Mouse (Mus musculus): ENCODE data around the gene Cd151.

The Cd151 gene

GRCm38 (mm10) chr7:141467230-141468030, at the start of gene Cd151:
Gene Cd151 (plus strand): TSS chr7:141467392.
- DNase-seq (ENCODE audit: low read depth): peak; percentile 94

DNA sequence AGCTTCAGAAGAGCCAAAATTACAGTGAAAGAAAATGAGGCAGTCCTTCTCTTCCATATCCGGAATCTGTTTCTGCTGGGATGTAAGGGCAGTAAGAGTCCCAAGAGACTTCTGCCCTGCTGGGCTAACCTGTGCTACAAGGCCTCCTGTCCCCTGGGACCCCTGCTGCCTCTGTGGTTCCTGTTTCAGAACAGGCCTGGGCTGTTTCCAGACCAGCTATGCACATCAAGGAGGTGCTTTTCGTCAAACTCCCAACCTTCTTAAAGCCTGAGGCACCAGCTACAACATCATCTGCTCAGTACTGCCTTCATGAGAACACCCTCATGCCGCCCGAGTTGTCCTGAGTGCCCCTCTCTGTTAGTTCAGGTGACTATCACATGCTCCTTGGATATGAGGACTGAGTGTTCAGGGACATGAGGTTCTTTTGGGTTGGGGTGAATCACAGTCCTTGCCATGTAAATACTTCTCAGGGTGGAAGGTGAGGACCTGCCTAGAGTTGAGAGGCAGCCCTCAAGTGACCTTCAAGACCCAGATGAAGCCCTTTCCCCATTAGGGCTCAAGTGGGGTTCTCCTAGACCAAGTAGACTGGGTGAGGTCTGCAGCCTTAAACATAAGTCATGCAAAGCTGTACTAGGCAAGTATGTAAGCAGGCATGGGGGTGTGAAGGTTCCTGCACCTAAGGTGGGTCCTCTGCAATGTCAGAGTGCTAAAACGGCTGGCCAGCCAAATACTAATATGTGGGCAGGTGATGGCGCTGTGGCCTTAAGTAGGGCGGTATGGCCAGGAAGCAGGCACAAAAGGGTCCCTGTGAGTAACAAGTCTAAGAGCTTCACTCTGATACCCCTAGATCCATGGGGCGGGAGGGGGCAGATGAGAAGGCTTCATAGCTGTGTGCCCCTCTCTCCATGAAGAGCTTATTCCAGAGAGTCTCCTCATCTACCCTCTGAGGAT, 49.2 kb upstream of the Cd151 start:
- no peak for DNase-seq (ENCODE audit: low read depth)

DNA sequence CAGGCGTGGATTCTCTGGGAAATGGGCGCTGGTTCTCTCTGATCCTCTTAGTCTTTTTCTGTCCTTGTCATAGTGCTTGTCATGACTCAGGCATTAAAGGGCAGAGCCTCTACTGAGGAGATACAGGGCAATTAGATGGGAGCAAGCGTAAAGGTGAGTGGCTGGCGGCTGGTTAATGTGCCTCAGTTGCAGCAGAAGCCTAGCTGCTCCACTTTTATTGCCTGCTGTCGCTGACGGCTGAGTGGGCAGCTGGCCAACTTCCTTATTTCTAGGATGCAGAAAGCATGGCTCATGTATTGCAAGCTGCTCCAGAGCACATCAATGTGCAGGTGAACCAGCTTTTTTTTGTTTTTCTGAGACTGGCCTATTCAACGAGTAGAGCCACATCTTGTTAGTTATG, 48.2 kb upstream of the Cd151 start:
- peak; percentile 33 for DNase-seq (ENCODE audit: low read depth)

DNA sequence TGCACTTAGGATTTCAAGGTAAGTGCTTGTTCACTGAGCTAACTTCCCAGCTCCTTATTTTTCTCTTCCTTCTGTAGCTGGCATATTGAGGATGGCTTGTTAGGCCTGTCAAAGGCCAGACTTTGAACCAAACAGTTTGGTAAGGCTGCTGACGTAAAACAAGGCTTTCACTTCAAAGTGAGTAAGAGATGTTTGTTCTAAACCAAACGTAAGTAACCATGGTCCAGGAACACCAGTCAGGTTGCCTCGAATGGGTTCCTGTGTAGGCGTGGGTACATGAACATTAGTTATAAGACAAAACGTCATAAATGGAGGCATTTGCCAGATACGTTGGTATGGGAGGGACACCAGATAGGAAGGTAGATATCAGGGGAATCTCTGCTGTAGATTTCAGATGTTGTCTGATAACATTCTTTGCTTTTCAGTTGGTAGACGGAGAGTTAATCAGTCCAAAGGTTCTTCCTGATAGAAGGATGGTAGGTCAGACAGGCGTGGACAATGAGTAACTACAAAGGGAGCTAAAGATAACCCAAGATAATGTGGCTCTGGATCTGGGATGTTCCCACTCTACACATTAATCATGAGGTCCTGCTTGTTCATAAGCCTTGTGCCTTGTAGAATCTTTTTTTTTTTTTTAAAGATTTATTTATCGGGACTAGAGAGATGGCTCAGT, 47.0 kb upstream of the Cd151 start:
- DNase-seq (ENCODE audit: low read depth): no peak

DNA sequence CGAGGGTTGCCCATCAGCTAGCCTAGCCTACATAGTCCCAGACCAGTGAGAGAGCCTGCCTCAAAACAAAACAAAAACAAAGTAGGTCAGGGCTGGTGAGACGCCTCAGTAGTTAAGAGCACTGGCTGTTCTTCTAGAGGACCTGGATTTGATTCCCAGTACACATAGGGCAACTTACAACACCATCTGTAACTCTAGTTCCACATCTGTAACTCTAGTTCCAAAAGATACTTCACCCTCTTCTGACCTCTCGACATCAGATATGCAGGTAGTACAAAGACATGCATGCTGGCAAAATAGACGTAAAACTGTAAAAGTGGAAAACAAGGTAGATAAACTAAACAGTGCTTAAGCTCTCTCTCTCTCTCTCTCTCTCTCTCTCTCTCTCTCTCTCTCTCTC, 43.4 kb upstream of the Cd151 start:
- DNase-seq (ENCODE audit: low read depth): no peak

DNA sequence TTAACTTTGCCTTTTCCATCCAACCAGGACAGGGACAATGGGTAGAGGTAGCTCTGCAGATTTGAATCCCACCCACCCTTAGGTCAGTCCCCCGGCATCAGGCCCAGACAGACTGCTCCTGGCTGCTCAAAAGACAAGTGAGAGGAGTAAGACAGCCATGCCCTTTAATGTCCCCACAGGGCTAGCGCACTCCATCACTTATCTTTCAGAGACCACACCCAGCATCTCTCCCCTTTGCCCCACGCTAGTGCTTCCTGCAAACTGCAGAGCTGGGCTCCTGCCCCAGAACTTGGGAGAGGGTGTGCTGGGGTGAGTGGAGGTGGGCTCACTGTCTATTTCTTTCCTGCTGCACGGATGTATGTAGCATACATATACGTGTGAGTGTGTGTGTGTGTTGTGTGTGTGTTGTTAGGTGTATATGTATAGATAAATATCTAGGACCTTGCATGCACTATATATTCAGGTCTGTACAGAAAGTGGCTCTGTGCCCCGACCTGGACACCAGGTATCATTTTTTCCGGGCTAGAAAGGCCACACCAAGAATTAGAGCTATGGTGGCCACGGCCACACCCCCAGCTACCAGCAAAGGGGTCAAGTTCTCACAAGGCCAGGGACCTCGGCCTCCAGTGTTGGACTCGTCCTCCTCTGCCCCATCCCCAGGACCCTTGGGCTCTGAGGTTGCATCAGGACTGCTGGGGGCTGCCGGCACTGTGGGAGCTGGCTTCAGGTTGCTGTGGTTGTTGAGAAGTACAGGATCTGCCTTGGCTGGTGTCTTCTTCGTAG, 40.1 kb upstream of the Cd151 start:
- no peak for DNase-seq (ENCODE audit: low read depth)

- DNase-seq (ENCODE audit: low read depth): no peak
Measured at GRCm38 (mm10) chr7:141428701-141429100, 38.5 kb upstream of the Cd151 start.

GRCm38 (mm10) chr7:141429310-141429709, 37.9 kb upstream of the Cd151 start, which contains the start of gene Cend1:
Gene Cend1 (minus strand): TSS chr7:141429491.
- DNase-seq (ENCODE audit: low read depth): no peak

DNA sequence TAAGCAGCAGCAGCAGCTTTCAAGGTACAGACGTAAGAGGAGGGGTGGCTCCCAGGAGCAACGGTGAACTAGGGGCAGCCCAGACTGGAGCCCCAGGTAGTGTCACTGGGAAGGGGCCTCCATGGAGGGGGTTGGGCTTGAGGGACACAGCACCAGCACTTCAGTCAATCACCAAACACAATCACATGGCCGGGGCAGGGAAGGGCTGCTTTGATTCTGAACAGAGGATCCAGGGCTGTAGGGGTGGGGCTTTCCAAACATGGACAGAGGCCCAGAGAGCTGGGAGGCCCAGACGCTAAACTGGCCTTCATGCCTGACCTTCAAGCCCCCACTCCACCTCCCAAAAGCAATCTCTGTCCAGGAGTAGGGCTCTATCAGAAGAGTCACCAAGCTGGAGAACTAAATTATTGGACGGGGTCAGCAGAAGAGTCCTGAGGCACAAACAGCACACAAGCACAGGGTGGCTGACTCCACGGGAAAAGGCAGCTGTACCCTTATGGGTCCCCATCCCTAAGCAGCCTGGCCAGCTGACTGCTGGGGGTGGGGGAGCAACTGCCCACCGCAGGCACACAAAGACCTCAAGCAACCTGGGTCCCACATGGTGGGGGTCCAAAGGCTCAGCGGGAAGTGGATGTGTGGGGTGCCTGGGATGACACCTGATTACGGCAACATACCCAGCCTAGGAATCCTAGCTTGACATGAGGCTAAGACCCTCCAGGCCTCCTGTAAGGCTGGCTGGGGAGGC, 37.2 kb upstream of the Cd151 start:
- no peak for DNase-seq (ENCODE audit: low read depth)

- no peak for DNase-seq (ENCODE audit: low read depth)
Measured at GRCm38 (mm10) chr7:141430585-141431240, 36.5 kb upstream of the Cd151 start.

- no peak for DNase-seq (ENCODE audit: low read depth)
Measured at GRCm38 (mm10) chr7:141431434-141432185, 35.6 kb upstream of the Cd151 start.

GRCm38 (mm10) chr7:141432186-141432611, 35.0 kb upstream of the Cd151 start:
- DNase-seq (ENCODE audit: low read depth): peak; percentile 69

DNA sequence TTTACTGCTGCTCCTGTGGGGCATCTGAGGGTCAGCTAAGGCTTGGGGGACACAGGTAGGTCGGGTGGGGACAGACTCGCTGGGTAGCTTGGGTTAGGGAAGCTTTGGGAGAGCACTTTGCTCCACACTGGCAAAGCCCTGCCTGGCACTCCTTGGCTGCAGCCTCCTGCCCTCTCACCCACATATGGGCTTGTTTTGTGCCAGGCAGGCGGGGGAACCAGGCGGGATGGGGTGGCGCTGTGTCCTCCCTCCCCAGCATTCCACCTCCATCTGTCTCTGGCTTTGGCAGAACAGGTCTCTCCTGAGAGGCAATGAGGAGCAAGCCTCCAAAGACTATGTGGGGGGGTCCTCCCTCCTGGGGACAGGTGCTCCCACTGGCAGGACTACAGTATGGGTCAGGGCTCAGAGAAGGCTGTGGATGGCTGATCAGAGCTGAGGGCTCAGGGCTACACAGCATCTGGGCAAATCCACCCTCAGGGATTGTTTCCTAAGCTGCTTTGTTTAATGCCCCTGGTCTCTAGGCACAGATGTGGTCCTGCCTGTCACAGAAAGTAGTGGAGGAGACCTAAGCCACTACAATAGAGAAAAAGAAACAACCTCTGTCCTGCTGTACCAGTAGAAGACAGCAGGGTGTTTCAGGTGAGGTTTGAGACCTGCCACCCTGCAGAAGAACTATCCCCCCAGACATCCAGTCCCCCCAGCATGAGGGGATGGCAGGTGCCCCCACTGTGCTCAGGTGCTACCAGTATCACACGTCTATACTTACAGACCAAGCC, 34.3 kb upstream of the Cd151 start:
- no peak for DNase-seq (ENCODE audit: low read depth)

DNA sequence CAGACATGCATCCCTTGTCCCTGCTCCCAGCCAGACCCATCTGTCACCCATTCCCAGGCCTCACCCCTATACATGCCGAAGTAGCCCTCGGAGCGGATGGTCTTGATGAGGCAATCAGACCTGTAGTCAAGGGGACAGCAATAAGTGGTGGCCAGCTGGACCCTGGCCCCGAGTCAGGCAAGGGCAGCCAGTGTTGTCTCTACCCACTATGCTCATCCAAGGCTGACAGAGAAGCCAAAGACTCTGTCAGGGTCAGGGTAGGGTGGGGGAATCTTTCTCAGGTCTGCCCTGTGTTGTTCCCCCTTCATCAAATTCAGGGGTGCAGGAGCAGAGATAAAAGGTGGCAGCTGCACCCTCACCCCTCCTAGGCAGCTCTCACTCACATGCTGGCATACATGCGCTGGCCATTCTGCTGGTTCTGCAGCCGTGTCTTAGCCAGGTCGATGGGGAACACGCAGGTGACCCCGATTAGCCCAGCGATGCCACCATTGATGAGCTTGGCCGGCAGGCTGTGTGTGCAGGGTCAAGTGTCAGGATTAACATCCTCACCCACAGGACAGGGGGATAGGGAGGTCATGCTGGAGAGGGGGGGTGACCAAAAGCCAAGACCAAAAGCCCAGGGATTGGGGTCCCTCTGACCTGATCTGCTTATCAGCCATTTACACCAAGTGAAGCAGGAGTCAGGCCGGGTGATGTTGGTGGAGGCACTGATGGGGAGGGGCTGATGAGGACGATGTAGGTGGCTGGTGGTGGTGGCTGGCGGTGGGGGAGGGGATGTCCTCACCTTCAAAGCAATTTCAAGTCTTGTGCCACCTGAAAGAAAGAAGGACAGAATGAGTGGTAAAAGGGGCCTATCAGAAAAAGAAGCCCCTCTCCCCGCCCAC, 33.4 kb upstream of the Cd151 start:
- DNase-seq (ENCODE audit: low read depth): no peak

- DNase-seq (ENCODE audit: low read depth): no peak
Measured at GRCm38 (mm10) chr7:141434464-141434863, 32.7 kb upstream of the Cd151 start.

- DNase-seq (ENCODE audit: low read depth): peak; percentile 76
Measured at GRCm38 (mm10) chr7:141435129-141435855, 31.9 kb upstream of the Cd151 start.

Measured in NIH3T3 (cell line).